Mouse (Mus musculus): ENCODE data around the gene Ubash3a. TPM values are rescaled to one million over a fixed set of nuclear protein-coding genes. Genes with fewer than 3 reads are reported as not detected.

Ubash3a gene
- polyA plus RNA-seq (2016; fragmentation: Nextera tagmentation; extraction: Ambion mirVana) = 0.65 TPM in 1 of 2 replicates, not detected in the other

GRCm38 (mm10) chr17:31207771-31208334, at the start of gene Ubash3a:
Gene Ubash3a (plus strand): TSS chr17:31207873.
- 77% methylated on average over 12 of the region's 12 CpGs for WGBS
- no peaks in the 10 kb centered on the region for H3K4me1 ChIP-seq
- H3K9ac ChIP-seq = no peak within 1 kb of the TSS
- no peak within 1 kb of the TSS for H3K4me2 ChIP-seq (replicated peaks)
- no peaks in the 10 kb centered on the region for H3K36me3 ChIP-seq
- H3K27ac ChIP-seq = no peak within 1 kb of the TSS
- H3K9me3 ChIP-seq (replicated peaks) = no peaks in the 10 kb centered on the region
- no peak for ATAC-seq (ENCODE audit: low FRiP score)
- H3K4me3 ChIP-seq = no peak within 1 kb of the TSS
- H3K27me3 ChIP-seq = no peaks in the 10 kb centered on the region

GRCm38 (mm10) chr17:31157921-31158320, 49.8 kb upstream of the Ubash3a start:
- H3K36me3 ChIP-seq = no peaks in the 10 kb centered on the region
- no peak overlapping the region for H3K27ac ChIP-seq
- H3K4me1 ChIP-seq = 0 out of 2 replicates have a peak, but pooled peaks cover 4% of the 10 kb centered on the region
- no peak overlapping the region for H3K4me2 ChIP-seq (replicated peaks)
- no peak overlapping the region for H3K9ac ChIP-seq
- no peak for ATAC-seq (ENCODE audit: low FRiP score)
- no peaks in the 10 kb centered on the region for H3K9me3 ChIP-seq (replicated peaks)
- no peak overlapping the region for H3K4me3 ChIP-seq
- H3K27me3 ChIP-seq = no peaks in the 10 kb centered on the region
- WGBS = 77% methylated on average over 6 of the region's 6 CpGs

GRCm38 (mm10) chr17:31160291-31160690, 47.4 kb upstream of the Ubash3a start:
- no peak for ATAC-seq (ENCODE audit: low FRiP score)

GRCm38 (mm10) chr17:31162607-31163006, 45.1 kb upstream of the Ubash3a start:
- no peaks in the 10 kb centered on the region for H3K9me3 ChIP-seq (replicated peaks)
- H3K4me3 ChIP-seq = no peak overlapping the region
- no peak for ATAC-seq (ENCODE audit: low FRiP score)
- no peak overlapping the region for H3K9ac ChIP-seq
- no peak overlapping the region for H3K27ac ChIP-seq
- no peaks in the 10 kb centered on the region; the same call in 1 of the 2 replicates for H3K27me3 ChIP-seq
- H3K4me1 ChIP-seq = 0 out of 2 replicates have a peak, but pooled peaks cover 4% of the 10 kb centered on the region
- WGBS = 88% methylated on average over 12 of the region's 12 CpGs
- H3K36me3 ChIP-seq = no peaks in the 10 kb centered on the region
- H3K4me2 ChIP-seq (replicated peaks) = no peak overlapping the region

More at GRCm38 (mm10) chr17:31160291-31160690, 47.4 kb upstream of the Ubash3a start:
- Histone ChIP-seq H3K4me2 (replicated peaks) (no peak overlapping the region), H3K27me3 (no peaks in the 10 kb centered on the region; the same call in 1 of the 2 replicates), H3K9ac (no peak overlapping the region), H3K4me1 (0 out of 2 replicates have a peak, but pooled peaks cover 4% of the 10 kb centered on the region), H3K4me3 (no peak overlapping the region), H3K36me3 (no peaks in the 10 kb centered on the region), H3K27ac (no peak overlapping the region), H3K9me3 (replicated peaks) (no peaks in the 10 kb centered on the region)
- 74% methylated on average over 4 of the region's 4 CpGs for WGBS

- 88% methylated on average over 2 of the region's 2 CpGs for WGBS
- no peak overlapping the region for H3K9ac ChIP-seq
- no peaks in the 10 kb centered on the region; the same call in 1 of the 2 replicates for H3K27me3 ChIP-seq
- H3K4me3 ChIP-seq = no peak overlapping the region
- no peak for ATAC-seq (ENCODE audit: low FRiP score)
- H3K4me1 ChIP-seq = 0 out of 2 replicates have a peak, but pooled peaks cover 4% of the 10 kb centered on the region
- H3K36me3 ChIP-seq = no peaks in the 10 kb centered on the region
- H3K9me3 ChIP-seq (replicated peaks) = no peaks in the 10 kb centered on the region
- H3K4me2 ChIP-seq (replicated peaks) = no peak overlapping the region
- no peak overlapping the region for H3K27ac ChIP-seq
Observed at GRCm38 (mm10) chr17:31163821-31164220, 43.9 kb upstream of the Ubash3a start.

GRCm38 (mm10) chr17:31165127-31165526, 42.5 kb upstream of the Ubash3a start, which contains the start of gene Tff1:
Gene Tff1 (minus strand): TSS chr17:31165277.
- no peak for ATAC-seq (ENCODE audit: low FRiP score)

GRCm38 (mm10) chr17:31169796-31170195, 37.9 kb upstream of the Ubash3a start:
- Histone ChIP-seq H3K9ac (no peak overlapping the region), H3K36me3 (no peaks in the 10 kb centered on the region), H3K4me3 (no peak overlapping the region), H3K9me3 (replicated peaks) (no peaks in the 10 kb centered on the region), H3K4me1 (no peaks in the 10 kb centered on the region), H3K27ac (no peak overlapping the region), H3K4me2 (replicated peaks) (no peak overlapping the region), H3K27me3 (no peaks in the 10 kb centered on the region)
- 90% methylated on average over 5 of the region's 5 CpGs for WGBS
- ATAC-seq (ENCODE audit: low FRiP score) = no peak

More at GRCm38 (mm10) chr17:31165127-31165526, 42.5 kb upstream of the Ubash3a start, which contains the start of gene Tff1:
- H3K27ac ChIP-seq = no peak within 1 kb of the TSS
- H3K36me3 ChIP-seq = no peaks in the 10 kb centered on the region
- H3K9ac ChIP-seq = no peak within 1 kb of the TSS
- H3K9me3 ChIP-seq (replicated peaks) = no peaks in the 10 kb centered on the region
- H3K27me3 ChIP-seq = no peaks in the 10 kb centered on the region; the same call in 1 of the 2 replicates
- no peak within 1 kb of the TSS for H3K4me3 ChIP-seq
- H3K4me1 ChIP-seq = 0 out of 2 replicates have a peak, but pooled peaks cover 3% of the 10 kb centered on the region
- H3K4me2 ChIP-seq (replicated peaks) = no peak within 1 kb of the TSS
- WGBS = 88% methylated on average over 6 of the region's 6 CpGs

- H3K36me3 ChIP-seq = no peaks in the 10 kb centered on the region
- H3K9ac ChIP-seq = no peak overlapping the region
- no peaks in the 10 kb centered on the region for H3K9me3 ChIP-seq (replicated peaks)
- no peaks in the 10 kb centered on the region; the same call in 1 of the 2 replicates for H3K27me3 ChIP-seq
- H3K4me1 ChIP-seq = no peaks in the 10 kb centered on the region
- H3K27ac ChIP-seq = no peak overlapping the region
- ATAC-seq (ENCODE audit: low FRiP score) = no peak
- H3K4me3 ChIP-seq = no peak overlapping the region
- no peak overlapping the region for H3K4me2 ChIP-seq (replicated peaks)
- 93% methylated on average over 4 of the region's 4 CpGs for WGBS
Observed at GRCm38 (mm10) chr17:31176321-31176720, 31.4 kb upstream of the Ubash3a start.

GRCm38 (mm10) chr17:31181490-31181889, 26.2 kb upstream of the Ubash3a start:
- H3K4me1 ChIP-seq = no peaks in the 10 kb centered on the region
- no peaks in the 10 kb centered on the region for H3K9me3 ChIP-seq (replicated peaks)
- H3K4me3 ChIP-seq = no peak overlapping the region
- no peak for ATAC-seq (ENCODE audit: low FRiP score)
- no peaks in the 10 kb centered on the region; the same call in 1 of the 2 replicates for H3K27me3 ChIP-seq
- no peak overlapping the region for H3K27ac ChIP-seq
- H3K4me2 ChIP-seq (replicated peaks) = no peak overlapping the region
- WGBS = 87% methylated on average over 4 of the region's 4 CpGs
- no peak overlapping the region for H3K9ac ChIP-seq
- H3K36me3 ChIP-seq = no peaks in the 10 kb centered on the region

GRCm38 (mm10) chr17:31183180-31183974, 24.3 kb upstream of the Ubash3a start:
- no peaks in the 10 kb centered on the region for H3K27me3 ChIP-seq
- no peaks in the 10 kb centered on the region for H3K4me1 ChIP-seq
- 68% methylated on average over 12 of the region's 12 CpGs for WGBS
- no peak overlapping the region for H3K4me3 ChIP-seq
- no peak overlapping the region for H3K4me2 ChIP-seq (replicated peaks)
- H3K9ac ChIP-seq = no peak overlapping the region
- no peak for ATAC-seq (ENCODE audit: low FRiP score)
- no peak overlapping the region for H3K27ac ChIP-seq
- no peaks in the 10 kb centered on the region for H3K9me3 ChIP-seq (replicated peaks)
- H3K36me3 ChIP-seq = no peaks in the 10 kb centered on the region

GRCm38 (mm10) chr17:31184269-31184990, 23.2 kb upstream of the Ubash3a start:
- WGBS = 85% methylated on average over 12 of the region's 12 CpGs
- no peak for ATAC-seq (ENCODE audit: low FRiP score)

GRCm38 (mm10) chr17:31187370-31187769, 20.3 kb upstream of the Ubash3a start:
- Histone ChIP-seq H3K4me3 (no peak overlapping the region), H3K36me3 (no peaks in the 10 kb centered on the region), H3K27ac (no peak overlapping the region), H3K9me3 (replicated peaks) (no peaks in the 10 kb centered on the region), H3K4me1 (peaks cover 2% of the 10 kb centered on the region), H3K4me2 (replicated peaks) (no peak overlapping the region), H3K27me3 (no peaks in the 10 kb centered on the region), H3K9ac (no peak overlapping the region)
- ATAC-seq (ENCODE audit: low FRiP score) = no peak
- 32% methylated on average over 4 of the region's 4 CpGs for WGBS

More at GRCm38 (mm10) chr17:31184269-31184990, 23.2 kb upstream of the Ubash3a start:
- Histone ChIP-seq H3K36me3 (no peaks in the 10 kb centered on the region), H3K9ac (no peak overlapping the region), H3K9me3 (replicated peaks) (no peaks in the 10 kb centered on the region), H3K4me2 (replicated peaks) (no peak overlapping the region), H3K4me3 (no peak overlapping the region), H3K4me1 (no peaks in the 10 kb centered on the region), H3K27ac (no peak overlapping the region), H3K27me3 (no peaks in the 10 kb centered on the region)

All from hindbrain, embryonic 12.5 days (tissue).